Mouse (Mus musculus) spleen, adult 18-20 months (tissue): ENCODE data around the gene Bnipl.
A peak's percentile ranks its signal among the peaks of the same experiment; 100 is the strongest.
"Not testable (repeated sequence)": the region's sequence is repeated elsewhere in the genome, so short reads cannot be mapped to it uniquely, and the experiment has no call there.

Source experiments
- DNase-seq, 2 experiments: peaks; one replicate each; pipeline ENCODE4 v3.0.0; 2022; ENCODE audit warnings: mixed read lengths in 2 of 2

Gene Bnipl

GRCm38 (mm10) chr3:95235386-95236301, 15.3 kb downstream of the Bnipl start:
- no peak for DNase-seq

GRCm38 (mm10) chr3:95233303-95233980, 17.6 kb downstream of the Bnipl start:
- DNase-seq: no peak

- no peak for DNase-seq
These were observed 18.2 kb downstream of the Bnipl start for GRCm38 (mm10) chr3:95232771-95233170.

GRCm38 (mm10) chr3:95231298-95232221, 19.4 kb downstream of the Bnipl start, which contains the start of gene Mllt11:
Gene Mllt11, minus strand, starts transcription at chr3:95232171.
- DNase-seq: peak; percentile 60 to 67

- DNase-seq: peak; percentile 33 to 44
These were observed 20.3 kb downstream of the Bnipl start for GRCm38 (mm10) chr3:95230495-95231297.

- DNase-seq: peak; percentile 43 to 53
These were observed 21.1 kb downstream of the Bnipl start for GRCm38 (mm10) chr3:95229781-95230494.

GRCm38 (mm10) chr3:95228894-95229780, 21.9 kb downstream of the Bnipl start:
- DNase-seq: peak; percentile 30 to 42

GRCm38 (mm10) chr3:95228148-95228893, 22.7 kb downstream of the Bnipl start, which contains the start of gene Cdc42se1:
Gene Cdc42se1, plus strand, starts transcription at chr3:95228732.
- peak; percentile 84 to 87 for DNase-seq

- no peak for DNase-seq
These were observed 23.8 kb downstream of the Bnipl start for GRCm38 (mm10) chr3:95227214-95227613.

GRCm38 (mm10) chr3:95224295-95224694, 26.7 kb downstream of the Bnipl start:
- no peak for DNase-seq

GRCm38 (mm10) chr3:95223041-95223440, 28.0 kb downstream of the Bnipl start:
- DNase-seq: no peak

- no peak for DNase-seq
These were observed 32.4 kb downstream of the Bnipl start for GRCm38 (mm10) chr3:95218466-95219137.

GRCm38 (mm10) chr3:95217255-95218134, 33.5 kb downstream of the Bnipl start, which contains the start of gene Gabpb2:
Gene Gabpb2, minus strand, starts transcription at chr3:95217916.
- DNase-seq: peak; percentile 91 to 98

- DNase-seq: no peak
These were observed 34.2 kb downstream of the Bnipl start for GRCm38 (mm10) chr3:95216655-95217254.

- DNase-seq: no peak
These were observed 37.4 kb downstream of the Bnipl start for GRCm38 (mm10) chr3:95213609-95213975.

GRCm38 (mm10) chr3:95212889-95213608, 37.9 kb downstream of the Bnipl start:
- DNase-seq: not testable (repeated sequence)
